Mouse (Mus musculus) spleen, adult 2 months (tissue): ENCODE results near the gene Doc2b. TPM values are rescaled to one million over a fixed set of nuclear protein-coding genes. Genes with fewer than 3 reads are reported as not detected.

Experiments
- DNase-seq, 2 experiments: peaks; one replicate each; pipeline versions ENCODE4 v3.0.0 to v3.0.0-alpha.2; 2012 to 2021; ENCODE audit warnings: low spot score in 2 of 2, low read depth in 1 of 2
- H3K27ac ChIP-seq: fragments of 200-500 bp; 2 replicates; pipeline ENCODE4 v1.5.1; 2012; ENCODE audit warnings: low read length, inconsistent platforms; ENCODE audit not compliant: insufficient read depth
- H3K27me3 ChIP-seq: fragments of 200-500 bp; 2 replicates; pipeline ENCODE4 v1.6.1; 2012; ENCODE audit warnings: mild to moderate bottlenecking, moderate library complexity, low read length, inconsistent platforms; ENCODE audit not compliant: control insufficient read depth, insufficient read depth
- H3K36me3 ChIP-seq: fragments of 200-500 bp; 2 replicates; pipeline ENCODE4 v1.6.1; 2012; ENCODE audit warnings: mild to moderate bottlenecking, low read length, inconsistent platforms; ENCODE audit not compliant: control insufficient read depth, insufficient read depth
- H3K4me1 ChIP-seq: fragments of 200-500 bp; 2 replicates; pipeline ENCODE4 v1.6.1; 2011; ENCODE audit warnings: inconsistent platforms; ENCODE audit not compliant: control insufficient read depth, insufficient read depth, insufficient read length
- H3K4me3 ChIP-seq: fragments of 200-500 bp; 2 replicates; pipeline ENCODE4 v1.5.1; 2011; ENCODE audit warnings: mild to moderate bottlenecking, inconsistent platforms; ENCODE audit not compliant: insufficient read depth, insufficient read length; ENCODE audit errors: extremely low read depth
- CTCF ChIP-seq: fragments of 200-500 bp; IDR thresholded peaks from 2 replicates; pipeline ENCODE4 v1.5.1; 2011; ENCODE audit warnings: mild to moderate bottlenecking, inconsistent platforms; ENCODE audit not compliant: insufficient read depth, insufficient read length, insufficient replicate concordance; ENCODE audit errors: extremely low read depth
- POLR2A ChIP-seq: fragments of 200-500 bp; IDR thresholded peaks from 2 replicates; pipeline ENCODE4 v1.6.1; 2011; ENCODE audit warnings: low read depth, low read length, inconsistent platforms
- WGBS: fragments of 180-500 bp; shearing (Covaris S2); methylation state at CpG from one replicate; pipeline ENCODE4 v1.1.7; 2018; 5-methylcytosine and 5-hydroxymethylcytosine counted together
- polyA plus RNA-seq: library from polyadenylated mRNA; depleted of rRNA; stranded (reverse); fragments of >200 nt; gene quantifications from 2 replicates; pipeline ENCODE4 v1.2.3, GENCODE M21; 2012

Gene Doc2b
- polyA plus RNA-seq, 1 experiment: 0.05 TPM

GRCm38 (mm10) chr11:75772562-75772961, 23.3 kb downstream of the Doc2b start:
- H3K36me3 ChIP-seq: no peaks in the 10 kb centered on the region
- TF ChIP-seq CTCF (no peak), POLR2A (no peak)
- WGBS: 77% methylated on average over 5 of the region's 5 CpGs
- H3K4me1 ChIP-seq: no peaks in the 10 kb centered on the region; the same call in 1 of the 2 replicates
- no peaks in the 10 kb centered on the region for H3K27me3 ChIP-seq
- DNase-seq: no peak
- H3K27ac ChIP-seq: no peak overlapping the region
- H3K4me3 ChIP-seq: no peak overlapping the region

GRCm38 (mm10) chr11:75769206-75769605, 26.6 kb downstream of the Doc2b start:
- Histone ChIP-seq H3K36me3 (peaks cover 14% of the 10 kb centered on the region), H3K27ac (no peak overlapping the region), H3K4me3 (peak overlapping the region; percentile 32; the same call in 1 of the 2 replicates), H3K4me1 (no peaks in the 10 kb centered on the region; the same call in 1 of the 2 replicates), H3K27me3 (no peaks in the 10 kb centered on the region)
- peak; percentile 58 to 81 for DNase-seq
- TF ChIP-seq CTCF: peak; percentile 54; the same call in 1 of the 2 replicates
- TF ChIP-seq POLR2A: no peak
- whole genome bisulfite sequencing: under 1% methylated on average over 23 of the region's 23 CpGs

GRCm38 (mm10) chr11:75768091-75768989, 27.5 kb downstream of the Doc2b start:
- TF ChIP-seq CTCF (no peak), POLR2A (no peak)
- Histone ChIP-seq H3K4me3 (no peak overlapping the region), H3K27me3 (no peaks in the 10 kb centered on the region), H3K27ac (no peak overlapping the region), H3K4me1 (peaks cover 2% of the 10 kb centered on the region; the same call in 1 of the 2 replicates), H3K36me3 (peaks cover 14% of the 10 kb centered on the region)
- 83% methylated on average over 6 of the region's 6 CpGs for WGBS
- no peak for DNase-seq

- H3K27ac ChIP-seq: no peak overlapping the region
- TF ChIP-seq POLR2A (no peak), CTCF (no peak)
- H3K4me1 ChIP-seq: peaks cover 2% of the 10 kb centered on the region; the same call in 1 of the 2 replicates
- 88% methylated on average over 2 of the region's 2 CpGs for WGBS
- H3K4me3 ChIP-seq: no peak overlapping the region
- no peak for DNase-seq
- peaks cover 19% of the 10 kb centered on the region for H3K36me3 ChIP-seq
- no peaks in the 10 kb centered on the region for H3K27me3 ChIP-seq
Measured at GRCm38 (mm10) chr11:75767014-75767413, 28.8 kb downstream of the Doc2b start.

- TF ChIP-seq POLR2A (no peak), CTCF (no peak)
- H3K4me1 ChIP-seq: peaks cover 2% of the 10 kb centered on the region; the same call in 1 of the 2 replicates
- no peak for DNase-seq
- no peak overlapping the region for H3K4me3 ChIP-seq
- no peaks in the 10 kb centered on the region for H3K27me3 ChIP-seq
- 89% methylated on average over 8 of the region's 8 CpGs for WGBS
- no peak overlapping the region for H3K27ac ChIP-seq
- peaks cover 23% of the 10 kb centered on the region for H3K36me3 ChIP-seq
Measured at GRCm38 (mm10) chr11:75765161-75765560, 30.7 kb downstream of the Doc2b start.

- WGBS: 67% methylated on average over 4 of the region's 4 CpGs
- Histone ChIP-seq H3K4me1 (peaks cover 2% of the 10 kb centered on the region; the same call in 1 of the 2 replicates), H3K4me3 (no peak overlapping the region), H3K27ac (no peak overlapping the region), H3K36me3 (peaks cover 27% of the 10 kb centered on the region), H3K27me3 (no peaks in the 10 kb centered on the region)
- DNase-seq: no peak
- no peak for TF ChIP-seq CTCF
- TF ChIP-seq POLR2A: no peak
Measured at GRCm38 (mm10) chr11:75764521-75765023, 31.3 kb downstream of the Doc2b start.
